Mouse (Mus musculus) limb, embryonic 11.5 days (tissue): ENCODE measurements around the gene Eef1akmt2. TPM values are rescaled to one million over a fixed set of nuclear protein-coding genes. Genes with fewer than 3 reads are reported as not detected.

Experiments used
- ATAC-seq: fragments of 200-750 bp; cut with Nextera tagmentation; 2 replicates; pipeline ENCODE4 v1.8.0; 2017; ENCODE audit warnings: low read depth; ENCODE audit not compliant: insufficient number of reproducible peaks, low FRiP score, low TSS enrichment
- DNase-seq: peaks from one replicate; pipeline ENCODE4 v3.0.0-alpha.2; 2015; ENCODE audit warnings: low spot score
- H3K27ac ChIP-seq: fragments of 300-500 bp; sonication (generic); replicated peaks from 2 replicates; pipeline ENCODE4 v1.5.1; 2014; ENCODE audit warnings: low read depth, mild to moderate bottlenecking, low read length
- H3K27me3 ChIP-seq: fragments of 300-500 bp; sonication (generic); 2 replicates; pipeline ENCODE4 v1.6.1; 2014; ENCODE audit warnings: mild to moderate bottlenecking, low read length, mixed read lengths; ENCODE audit not compliant: control insufficient read depth, insufficient read depth
- H3K36me3 ChIP-seq: fragments of 300-500 bp; sonication (generic); 2 replicates; pipeline ENCODE4 v1.6.1; 2014; ENCODE audit warnings: mild to moderate bottlenecking, low read length, moderate library complexity, mixed read lengths; ENCODE audit not compliant: control insufficient read depth, insufficient read depth
- H3K4me1 ChIP-seq: fragments of 300-500 bp; sonication (generic); 2 replicates; pipeline ENCODE4 v1.6.1; 2014; ENCODE audit warnings: low read length, mixed read lengths; ENCODE audit not compliant: control insufficient read depth, insufficient read depth
- H3K4me2 ChIP-seq: fragments of 300-500 bp; sonication (generic); 2 replicates; pipeline ENCODE4 v1.6.1; 2014; ENCODE audit warnings: low read depth, mild to moderate bottlenecking, moderate library complexity; ENCODE audit not compliant: severe bottlenecking
- H3K4me3 ChIP-seq: fragments of 300-500 bp; sonication (generic); 2 replicates; pipeline ENCODE4 v1.5.1; 2014; ENCODE audit warnings: low read depth, low read length
- H3K9ac ChIP-seq: fragments of 300-500 bp; sonication (generic); 2 replicates; pipeline ENCODE4 v1.6.1; 2014; ENCODE audit warnings: mild to moderate bottlenecking, low read length
- H3K9me3 ChIP-seq: fragments of 300-500 bp; sonication (generic); 2 replicates; pipeline ENCODE4 v1.6.1; 2016; ENCODE audit warnings: low read length; ENCODE audit not compliant: control insufficient read depth
- WGBS: fragments of 180-500 bp; shearing (Covaris S2); extraction: QIAGEN DNeasy Blood & Tissue Kit; methylation state at CpG from one replicate; pipeline ENCODE4 v1.1.7; 2014; 5-methylcytosine and 5-hydroxymethylcytosine counted together
- polyA plus RNA-seq: library from polyadenylated mRNA; unstranded; fragments of >200 nt; fragmentation: Nextera tagmentation; extraction: Ambion mirVana; gene quantifications from 2 replicates; pipeline ENCODE4 v1.2.1, GENCODE M21; 2014

The Eef1akmt2 gene
- polyA plus RNA-seq, 1 experiment from 2014 or later = 76.6 TPM

DNA sequence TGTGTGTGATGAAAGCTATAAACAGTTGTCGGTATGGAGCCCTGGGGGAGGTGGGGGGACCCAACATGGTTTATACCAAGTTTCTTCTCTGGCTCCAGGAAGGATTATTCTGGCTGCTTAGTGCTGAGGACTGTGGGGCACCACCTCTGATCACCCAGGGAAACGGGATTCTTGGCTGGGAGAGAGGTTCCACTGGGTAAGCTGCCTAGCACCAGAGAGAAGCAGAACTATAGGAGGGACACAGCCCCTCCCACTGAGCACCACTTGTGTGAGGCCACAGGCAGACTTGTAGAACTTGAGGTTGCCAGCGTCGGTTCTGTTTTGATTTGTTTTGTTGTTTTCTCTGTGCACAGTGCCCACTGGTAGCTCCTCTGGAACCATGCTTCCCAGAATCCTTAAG is 1.5 kb upstream of the Eef1akmt2 start:
- no peak for DNase-seq
- peaks cover 2% of the 10 kb centered on the region; the same call in 1 of the 2 replicates for H3K36me3 ChIP-seq
- H3K27ac ChIP-seq = no peak overlapping the region; the same call in 1 of the 2 replicates
- no peak overlapping the region for H3K4me3 ChIP-seq
- no peak overlapping the region for H3K9ac ChIP-seq
- no peaks in the 10 kb centered on the region for H3K9me3 ChIP-seq
- H3K4me1 ChIP-seq = peaks cover 9% of the 10 kb centered on the region
- 57% methylated on average over 4 of the region's 4 CpGs for WGBS
- no peaks in the 10 kb centered on the region for H3K27me3 ChIP-seq
- no peak for ATAC-seq
- H3K4me2 ChIP-seq = no peak overlapping the region

DNA sequence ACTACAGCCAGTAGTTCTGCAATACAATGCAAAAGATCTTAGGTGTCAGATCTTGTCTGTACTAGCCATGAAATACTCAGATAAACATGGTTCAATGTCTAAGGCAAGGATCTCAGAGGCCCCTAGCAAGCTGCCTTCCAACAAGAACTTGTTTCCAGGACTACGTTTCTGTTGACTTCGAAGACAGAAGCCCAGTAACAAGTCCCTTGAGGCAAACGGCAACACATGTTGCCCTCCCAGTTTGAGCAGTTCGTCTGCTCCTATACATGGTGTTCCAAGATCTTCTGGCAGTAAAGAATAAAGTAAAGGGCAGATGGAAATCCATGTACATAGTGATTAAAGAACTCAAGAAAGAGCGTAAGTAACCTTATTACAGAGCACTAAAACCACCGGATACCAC is 888 bp upstream of the Eef1akmt2 start:
- Histone ChIP-seq H3K4me2 (no peak overlapping the region), H3K27me3 (no peaks in the 10 kb centered on the region), H3K4me3 (no peak overlapping the region), H3K4me1 (peaks cover 9% of the 10 kb centered on the region), H3K36me3 (peaks cover 5% of the 10 kb centered on the region; the same call in 1 of the 2 replicates), H3K9ac (no peak overlapping the region), H3K27ac (no peak overlapping the region; the same call in 1 of the 2 replicates), H3K9me3 (no peaks in the 10 kb centered on the region)
- DNase-seq = no peak
- ATAC-seq = no peak
- 41% methylated on average over 6 of the region's 6 CpGs for WGBS

DNA sequence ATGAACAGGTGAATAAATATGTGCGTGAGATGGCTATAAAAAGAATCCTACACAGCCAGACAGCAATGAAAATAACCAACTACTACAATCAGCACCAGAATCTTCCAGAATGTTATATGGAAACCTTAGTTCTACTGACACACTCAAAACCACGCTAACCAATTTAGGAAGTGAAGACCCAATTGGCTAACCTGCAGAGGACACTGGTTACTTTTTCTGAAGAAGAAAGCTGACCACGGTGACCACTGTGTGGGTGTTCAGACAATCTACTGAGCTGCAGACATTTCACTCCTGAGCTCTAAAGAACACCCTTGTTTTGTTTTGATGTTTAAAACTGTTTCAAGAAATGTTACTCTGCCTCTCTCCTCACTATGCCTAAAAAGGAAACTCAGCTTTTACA is 9.3 kb downstream of the Eef1akmt2 start:
- DNase-seq (no peak), ATAC-seq (no peak)
- H3K9ac ChIP-seq = no peak overlapping the region
- H3K4me1 ChIP-seq = no peaks in the 10 kb centered on the region
- no peaks in the 10 kb centered on the region for H3K9me3 ChIP-seq
- H3K27ac ChIP-seq = no peak overlapping the region
- no peak overlapping the region for H3K4me2 ChIP-seq
- no peak overlapping the region for H3K4me3 ChIP-seq
- no peaks in the 10 kb centered on the region for H3K27me3 ChIP-seq
- WGBS = 94% methylated on average over 3 of the region's 3 CpGs
- H3K36me3 ChIP-seq = peaks cover under 1% of the 10 kb centered on the region; the same call in 1 of the 2 replicates

DNA sequence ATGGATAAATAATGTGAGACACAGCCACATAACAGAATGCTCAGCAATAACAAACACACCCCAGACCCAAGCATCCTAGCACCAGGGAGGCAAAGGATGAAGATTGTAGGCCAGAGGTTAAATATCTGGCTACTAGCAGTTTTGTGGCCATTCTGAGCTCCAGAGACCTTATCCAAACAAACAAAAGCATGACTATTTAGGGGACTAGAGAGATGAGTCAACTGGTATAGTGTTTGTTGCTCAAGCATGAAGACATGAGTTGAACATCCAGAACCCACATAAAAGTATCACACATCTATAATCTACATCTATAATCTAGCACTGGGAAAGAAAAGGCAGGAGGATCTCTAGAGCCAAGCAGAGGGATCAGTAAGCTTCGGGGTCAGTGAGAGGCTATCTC is 10.0 kb downstream of the Eef1akmt2 start:
- Histone ChIP-seq H3K9ac (no peak overlapping the region), H3K4me2 (no peak overlapping the region), H3K27ac (no peak overlapping the region), H3K36me3 (no peaks in the 10 kb centered on the region), H3K4me3 (no peak overlapping the region), H3K27me3 (no peaks in the 10 kb centered on the region), H3K9me3 (no peaks in the 10 kb centered on the region), H3K4me1 (no peaks in the 10 kb centered on the region)
- no peak for ATAC-seq
- no peak for DNase-seq
- 93% methylated on average over 1 of the region's 1 CpGs for WGBS

DNA sequence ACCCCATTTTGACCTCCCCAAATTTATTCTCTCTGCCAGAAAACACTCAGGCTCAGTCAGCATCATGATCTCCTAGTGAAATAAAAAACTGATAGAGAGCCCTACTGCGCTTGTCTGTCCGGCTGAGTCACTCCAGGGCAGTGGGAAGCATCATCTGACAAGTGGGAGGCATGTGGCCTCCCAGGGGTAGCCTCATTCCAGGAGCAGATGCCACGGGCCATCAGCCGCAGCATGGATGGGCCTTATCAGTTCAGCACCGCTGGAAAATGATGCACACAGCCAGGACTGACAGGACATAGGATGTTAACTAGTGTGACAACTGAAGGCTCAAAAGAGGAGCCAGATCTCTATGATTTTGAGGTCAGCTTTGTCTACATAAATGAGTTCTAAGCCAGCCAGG is 11.2 kb downstream of the Eef1akmt2 start:
- H3K36me3 ChIP-seq = no peaks in the 10 kb centered on the region
- no peak for DNase-seq

DNA sequence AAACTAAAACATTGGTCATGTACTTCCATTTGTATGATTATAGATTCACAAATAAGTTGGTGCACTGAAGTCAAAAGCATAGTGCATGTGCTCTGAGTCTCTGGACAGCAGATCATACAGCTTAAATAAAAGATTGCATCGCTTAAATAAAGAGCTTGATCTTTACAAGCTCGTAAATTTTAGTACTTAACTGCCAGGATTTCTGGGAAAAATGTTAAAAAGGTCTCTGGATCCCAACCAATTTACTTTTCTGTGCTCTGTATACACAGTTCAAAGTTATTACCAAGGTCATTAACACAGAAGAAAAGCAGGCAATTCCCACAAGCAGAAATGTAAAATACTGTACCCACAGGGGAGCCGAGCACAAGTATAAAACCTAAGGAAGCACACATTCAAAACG is 21.5 kb downstream of the Eef1akmt2 start:
- Histone ChIP-seq H3K4me3 (no peak overlapping the region), H3K4me1 (no peaks in the 10 kb centered on the region), H3K9ac (no peak overlapping the region), H3K36me3 (peaks cover 14% of the 10 kb centered on the region), H3K4me2 (no peak overlapping the region), H3K27me3 (no peaks in the 10 kb centered on the region), H3K9me3 (no peaks in the 10 kb centered on the region), H3K27ac (no peak overlapping the region)
- DNase-seq (no peak), ATAC-seq (no peak)
- 22% methylated on average over 4 of the region's 4 CpGs for WGBS

More for the DNA sequence above, 11.2 kb downstream of the Eef1akmt2 start:
- Histone ChIP-seq H3K4me2 (no peak overlapping the region), H3K27me3 (no peaks in the 10 kb centered on the region), H3K9ac (no peak overlapping the region), H3K27ac (no peak overlapping the region), H3K9me3 (no peaks in the 10 kb centered on the region), H3K4me3 (no peak overlapping the region), H3K4me1 (no peaks in the 10 kb centered on the region)
- ATAC-seq = no peak
- WGBS = 86% methylated on average over 5 of the region's 5 CpGs

DNA sequence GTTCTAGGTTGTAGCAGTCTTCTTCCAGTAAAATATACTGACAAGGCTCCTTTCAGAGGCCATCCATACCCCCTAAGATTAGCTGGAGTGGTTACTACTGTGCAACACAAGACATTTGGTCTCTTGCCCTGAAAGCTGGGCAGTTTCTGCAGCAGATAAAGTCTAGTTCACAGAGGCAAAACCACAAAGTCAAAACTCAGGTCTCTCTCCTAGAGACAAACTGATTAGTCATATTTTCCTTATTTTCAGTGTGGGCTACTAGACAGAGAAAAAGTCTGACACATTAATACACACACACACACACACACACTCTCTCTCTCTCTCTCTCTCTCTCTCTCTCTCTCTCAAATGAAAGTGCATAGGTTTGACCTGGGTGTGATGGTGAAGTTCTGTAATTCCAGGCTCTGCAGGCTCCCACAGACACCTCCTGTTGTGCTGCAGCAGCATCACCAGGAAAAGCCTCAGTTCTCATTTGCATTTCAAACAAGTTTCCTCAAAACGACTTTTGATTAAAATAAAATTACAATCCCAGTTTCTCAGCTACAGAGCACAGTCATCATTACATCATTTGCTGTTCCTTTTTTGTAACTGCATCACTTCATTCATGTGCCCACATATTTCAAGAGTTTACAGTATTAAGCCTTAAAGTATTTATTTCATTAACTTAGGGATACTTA is 28.0 kb downstream of the Eef1akmt2 start:
- Histone ChIP-seq H3K4me1 (no peaks in the 10 kb centered on the region), H3K9me3 (no peaks in the 10 kb centered on the region), H3K27ac (no peak overlapping the region), H3K36me3 (peaks cover 12% of the 10 kb centered on the region), H3K9ac (no peak overlapping the region), H3K4me2 (no peak overlapping the region), H3K27me3 (no peaks in the 10 kb centered on the region), H3K4me3 (no peak overlapping the region)
- WGBS = 12% methylated on average over 1 of the region's 1 CpGs
- no peak for DNase-seq
- no peak for ATAC-seq

DNA sequence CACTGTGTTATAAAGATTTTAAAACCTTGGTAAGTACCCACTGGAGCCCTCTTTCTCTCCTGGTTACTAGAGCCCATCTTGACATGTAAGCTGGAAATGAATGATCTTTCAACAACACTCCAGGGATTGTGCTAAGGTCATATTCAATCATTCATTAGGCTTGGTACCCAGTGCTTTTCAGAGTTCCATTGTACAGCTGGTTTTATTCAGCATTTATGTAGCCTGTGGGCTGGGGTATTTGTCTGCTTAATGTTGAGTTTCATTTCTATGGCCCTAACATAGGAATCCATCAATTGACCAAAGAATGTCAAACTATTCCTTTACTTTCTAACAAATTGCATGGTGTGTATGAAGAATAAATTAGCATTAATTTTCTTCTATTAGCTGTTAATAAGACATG is 28.6 kb downstream of the Eef1akmt2 start:
- Histone ChIP-seq H3K4me3 (no peak overlapping the region), H3K27ac (no peak overlapping the region), H3K9ac (no peak overlapping the region), H3K4me1 (no peaks in the 10 kb centered on the region), H3K4me2 (no peak overlapping the region), H3K9me3 (no peaks in the 10 kb centered on the region), H3K27me3 (no peaks in the 10 kb centered on the region), H3K36me3 (peaks cover 12% of the 10 kb centered on the region)
- ATAC-seq (no peak), DNase-seq (no peak)

DNA sequence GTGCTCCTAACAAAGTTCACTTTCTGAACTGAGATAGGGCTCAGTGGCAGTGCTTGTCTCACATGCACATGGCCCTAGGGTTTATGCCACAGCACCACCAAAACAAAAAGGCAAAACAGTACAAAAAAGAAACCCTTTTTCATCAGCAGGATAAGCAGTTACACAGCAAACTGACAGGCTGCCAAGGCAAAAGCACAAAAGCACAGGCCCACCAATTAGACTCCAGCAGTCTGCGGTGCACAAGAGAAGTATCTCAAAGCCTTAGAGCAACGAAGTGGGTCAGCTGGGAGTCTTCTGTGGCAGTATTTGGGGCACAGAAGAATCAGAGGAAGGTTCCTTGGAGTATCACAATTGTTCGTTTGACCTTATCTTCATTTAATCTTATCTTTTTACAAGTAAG is 31.8 kb downstream of the Eef1akmt2 start:
- Histone ChIP-seq H3K27ac (no peak overlapping the region), H3K4me1 (peaks cover 4% of the 10 kb centered on the region), H3K9me3 (no peaks in the 10 kb centered on the region), H3K4me3 (no peak overlapping the region), H3K36me3 (peaks cover 3% of the 10 kb centered on the region), H3K9ac (no peak overlapping the region), H3K4me2 (no peak overlapping the region), H3K27me3 (no peaks in the 10 kb centered on the region)
- ATAC-seq (no peak), DNase-seq (no peak)
- WGBS = 90% methylated on average over 3 of the region's 3 CpGs
